Mouse (Mus musculus) cerebral cortex, adult 2 months (tissue): ENCODE results near the gene Il2rb.

Source experiments
- WGBS: fragments of 180-500 bp; shearing (Covaris S2); methylation state at CpG from one replicate; pipeline ENCODE4 v1.1.7; 2018; 5-methylcytosine and 5-hydroxymethylcytosine counted together

Gene Il2rb

GRCm38 (mm10) chr15:78447746-78448535 lies 47.1 kb downstream of the Il2rb start:
- WGBS = 1% methylated on average over 22 of the region's 22 CpGs

DNA sequence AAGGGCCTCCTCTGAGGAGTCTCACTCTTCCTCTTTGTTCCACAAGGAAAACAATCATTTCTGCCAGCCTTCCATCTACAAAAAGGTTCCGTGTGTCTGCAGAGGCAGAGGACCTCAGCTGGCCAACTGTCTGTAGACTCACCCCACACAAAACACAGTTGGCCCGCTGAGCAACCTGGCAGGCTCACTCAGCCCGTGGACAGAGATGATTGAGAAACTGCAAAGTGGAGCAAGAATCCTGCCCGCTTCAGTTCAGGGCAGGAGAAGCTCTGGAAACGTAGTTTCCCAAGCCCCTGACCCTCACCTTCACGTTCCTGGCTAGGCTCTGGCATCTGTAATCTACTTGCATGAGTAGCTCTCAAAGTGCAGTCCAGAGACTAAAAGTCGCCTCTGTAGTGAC lies 48.0 kb downstream of the Il2rb start:
- WGBS = 42% methylated on average over 7 of the region's 7 CpGs

- 62% methylated on average over 6 of the region's 6 CpGs for WGBS
These were observed 51.2 kb downstream of the Il2rb start for GRCm38 (mm10) chr15:78443857-78444256.

DNA sequence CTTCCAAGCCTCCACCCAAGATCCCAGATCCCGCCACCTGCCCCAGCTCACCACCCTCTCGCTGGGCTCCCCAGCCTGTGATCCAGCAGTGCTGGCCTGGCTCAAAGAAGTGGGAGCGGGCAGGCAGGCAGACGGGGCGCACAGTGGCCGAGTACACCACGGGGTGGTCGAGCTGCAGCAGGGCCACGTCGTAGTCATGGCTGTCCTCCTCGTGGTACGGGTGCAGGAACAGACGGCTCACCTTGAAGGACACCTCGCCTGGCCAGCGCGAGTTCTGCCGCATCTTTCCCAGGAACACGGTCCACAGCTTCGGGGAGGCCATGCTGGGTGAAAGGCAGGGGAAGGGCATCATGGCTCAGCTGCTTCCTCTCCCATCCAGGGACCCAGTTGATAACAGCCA lies 52.8 kb downstream of the Il2rb start:
- 87% methylated on average over 19 of the region's 19 CpGs for WGBS

- 82% methylated on average over 9 of the region's 9 CpGs for WGBS
These were observed 56.1 kb downstream of the Il2rb start for GRCm38 (mm10) chr15:78438973-78439372.

GRCm38 (mm10) chr15:78438505-78438904 lies 56.6 kb downstream of the Il2rb start:
- WGBS = 70% methylated on average over 8 of the region's 8 CpGs

GRCm38 (mm10) chr15:78438018-78438394 lies 57.1 kb downstream of the Il2rb start:
- 41% methylated on average over 4 of the region's 4 CpGs for WGBS

GRCm38 (mm10) chr15:78437237-78438017 lies 57.6 kb downstream of the Il2rb start:
- WGBS = 25% methylated on average over 23 of the region's 23 CpGs

- WGBS = 25% methylated on average over 32 of the region's 32 CpGs
These were observed 58.5 kb downstream of the Il2rb start for GRCm38 (mm10) chr15:78436380-78437192.

DNA sequence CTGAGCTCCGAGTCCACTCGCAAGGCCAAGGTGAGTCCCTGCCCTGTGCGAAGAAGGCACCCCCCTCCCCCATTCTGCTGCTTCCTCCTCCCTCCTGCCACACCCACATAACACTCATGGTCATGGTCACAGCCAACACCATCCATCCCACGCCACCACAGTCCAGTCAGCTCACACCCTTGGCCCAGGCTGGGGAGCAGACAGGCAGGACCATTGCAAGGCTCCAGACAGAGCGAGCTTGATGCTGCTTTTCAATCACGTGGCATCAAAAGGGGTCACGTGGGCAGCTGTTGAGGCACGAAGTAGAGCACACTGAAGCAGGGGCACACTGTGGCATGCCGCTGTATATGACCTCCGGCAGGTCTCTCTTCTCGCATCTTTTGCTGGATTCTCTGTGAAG lies 59.4 kb downstream of the Il2rb start:
- 70% methylated on average over 11 of the region's 11 CpGs for WGBS

- 25% methylated on average over 6 of the region's 6 CpGs for WGBS
These were observed 60.1 kb downstream of the Il2rb start for GRCm38 (mm10) chr15:78434896-78435520.

- WGBS = 85% methylated on average over 7 of the region's 7 CpGs
These were observed 63.4 kb downstream of the Il2rb start for GRCm38 (mm10) chr15:78431541-78432121.

GRCm38 (mm10) chr15:78430874-78431273 lies 64.2 kb downstream of the Il2rb start:
- 70% methylated on average over 10 of the region's 10 CpGs for WGBS

GRCm38 (mm10) chr15:78429871-78430622 lies 65.0 kb downstream of the Il2rb start:
- 71% methylated on average over 13 of the region's 13 CpGs for WGBS
